Mouse (Mus musculus): ENCODE results near the gene Ncapd2.
A peak's percentile ranks its signal among the peaks of the same experiment; 100 is the strongest.

Ncapd2 gene

GRCm38 (mm10) chr6:125148251-125148925 is 43.1 kb downstream of the Ncapd2 start:
- DNase-seq (ENCODE audit: low spot score in 2 of 2) = no peak

GRCm38 (mm10) chr6:125147329-125147728 is 44.2 kb downstream of the Ncapd2 start:
- DNase-seq (ENCODE audit: low spot score in 2 of 2) = no peak

DNA sequence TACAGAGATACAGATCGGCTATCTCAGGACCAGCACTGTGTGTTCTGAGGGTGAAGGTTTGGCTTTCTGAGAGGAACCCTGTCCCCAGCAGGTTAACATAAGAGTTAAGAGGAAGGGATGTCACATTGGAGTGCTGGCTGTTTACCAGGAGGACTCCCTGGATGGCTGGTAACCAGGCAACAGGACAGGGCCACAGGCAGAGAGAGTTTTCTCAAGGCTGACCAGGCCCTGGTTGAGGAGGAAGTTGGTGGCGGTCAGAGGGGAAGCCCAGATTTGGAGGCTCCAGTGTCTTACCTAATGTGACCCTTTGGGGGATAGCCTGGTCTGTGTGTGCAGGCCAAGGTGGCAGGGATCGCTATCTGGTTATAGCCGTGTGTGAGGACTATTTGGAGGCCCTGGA is 44.7 kb downstream of the Ncapd2 start:
- DNase-seq (ENCODE audit: low spot score in 2 of 2) = no peak

GRCm38 (mm10) chr6:125146148-125146547 is 45.4 kb downstream of the Ncapd2 start:
- DNase-seq (ENCODE audit: low spot score in 2 of 2) = no peak

DNA sequence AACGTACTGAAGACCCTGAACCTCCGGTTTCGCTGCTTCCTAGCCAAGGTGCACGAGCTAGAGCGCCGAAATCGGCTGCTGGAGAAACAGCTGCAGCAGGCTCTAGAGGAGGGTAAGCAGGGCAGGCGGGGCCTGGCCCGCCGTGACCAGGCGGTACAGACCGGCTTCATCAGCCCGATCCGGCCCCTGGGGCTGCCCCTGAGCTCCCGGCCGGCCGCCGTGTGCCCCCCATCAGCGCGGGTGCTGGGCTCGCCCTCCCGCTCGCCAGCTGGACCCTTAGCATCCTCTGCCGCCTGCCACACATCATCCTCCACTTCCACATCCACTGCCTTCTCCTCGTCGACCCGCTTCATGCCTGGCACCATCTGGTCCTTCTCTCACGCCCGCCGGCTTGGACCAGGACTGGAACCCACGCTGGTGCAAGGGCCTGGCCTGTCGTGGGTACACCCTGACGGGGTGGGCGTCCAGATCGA is 46.0 kb downstream of the Ncapd2 start:
- DNase-seq (ENCODE audit: low spot score in 2 of 2) = peak in 1 of 2 experiments; percentile 32

- DNase-seq (ENCODE audit: low spot score in 2 of 2) = peak; percentile 75 to 82
Measured at GRCm38 (mm10) chr6:125145001-125145400, 46.5 kb downstream of the Ncapd2 start, which contains the start of gene Iffo1. Iffo1 (plus strand) TSS chr6:125145241.

DNA sequence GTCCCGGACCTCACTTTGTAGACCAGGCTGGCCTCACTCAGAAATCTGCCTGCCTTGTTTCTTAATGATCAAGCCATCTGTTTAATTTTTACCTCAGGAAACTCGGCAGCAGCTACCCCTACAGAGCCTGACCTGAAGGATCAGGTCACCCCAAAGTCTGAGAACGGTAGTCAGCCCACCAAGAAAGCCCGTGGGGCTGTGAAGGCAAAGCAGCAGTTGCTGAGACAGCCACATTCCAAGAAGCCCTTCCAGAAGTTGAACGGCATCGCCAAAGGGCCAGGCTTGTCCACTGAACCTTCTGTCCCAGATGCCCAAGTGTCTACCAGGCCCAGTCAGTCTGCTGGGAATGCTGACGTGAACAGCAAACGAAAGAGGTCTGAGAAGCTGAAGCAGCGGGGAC is 47.6 kb downstream of the Ncapd2 start:
- DNase-seq (ENCODE audit: low spot score in 2 of 2) = no peak

- DNase-seq (ENCODE audit: low spot score in 2 of 2) = no peak
Measured at GRCm38 (mm10) chr6:125143128-125143527, 48.4 kb downstream of the Ncapd2 start.

GRCm38 (mm10) chr6:125142436-125142835 is 49.1 kb downstream of the Ncapd2 start:
- DNase-seq (ENCODE audit: low spot score in 2 of 2) = no peak

DNA sequence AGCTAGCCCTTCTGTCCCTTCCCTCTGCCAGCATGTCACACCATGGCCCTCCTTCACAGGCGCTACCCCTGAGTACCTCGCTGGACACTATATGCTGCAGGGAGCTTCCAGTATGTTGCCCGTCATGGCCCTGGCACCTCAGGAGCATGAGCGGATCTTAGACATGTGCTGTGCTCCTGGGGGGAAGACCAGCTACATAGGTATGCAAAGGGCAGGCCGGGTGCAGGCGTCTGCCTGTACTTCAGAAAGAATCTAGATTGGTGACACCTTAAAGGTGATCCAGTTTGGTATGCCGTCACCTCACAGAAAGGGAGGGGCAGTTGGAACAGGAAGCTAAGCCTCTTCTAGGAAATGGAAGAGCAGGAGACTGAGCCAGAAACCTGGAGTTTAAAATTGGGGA is 51.8 kb downstream of the Ncapd2 start:
- DNase-seq (ENCODE audit: low spot score in 2 of 2) = no peak

- DNase-seq (ENCODE audit: low spot score in 2 of 2) = peak in 1 of 2 experiments; percentile 71
Measured at GRCm38 (mm10) chr6:125137002-125137671, 54.4 kb downstream of the Ncapd2 start.

DNA sequence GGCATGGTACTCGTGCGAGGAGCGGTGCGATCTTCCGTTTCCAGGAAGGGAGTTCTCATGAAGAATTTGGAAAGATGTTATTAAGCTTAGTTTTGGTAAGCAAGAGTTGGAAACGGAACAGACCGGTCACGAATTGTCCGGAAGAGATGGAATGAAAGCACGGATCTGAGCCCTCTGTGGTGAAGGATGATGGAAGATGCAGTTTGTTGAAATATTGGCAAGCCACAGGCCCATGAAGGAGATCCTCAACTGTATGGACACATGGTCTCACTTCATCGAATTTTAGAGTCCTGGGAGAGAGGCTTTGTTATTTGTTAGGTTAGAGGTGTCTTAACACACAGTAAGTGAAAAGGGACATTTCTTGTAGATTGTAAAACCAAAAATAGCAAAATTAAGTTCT is 59.0 kb downstream of the Ncapd2 start:
- no peak for DNase-seq (ENCODE audit: low spot score in 2 of 2)

DNA sequence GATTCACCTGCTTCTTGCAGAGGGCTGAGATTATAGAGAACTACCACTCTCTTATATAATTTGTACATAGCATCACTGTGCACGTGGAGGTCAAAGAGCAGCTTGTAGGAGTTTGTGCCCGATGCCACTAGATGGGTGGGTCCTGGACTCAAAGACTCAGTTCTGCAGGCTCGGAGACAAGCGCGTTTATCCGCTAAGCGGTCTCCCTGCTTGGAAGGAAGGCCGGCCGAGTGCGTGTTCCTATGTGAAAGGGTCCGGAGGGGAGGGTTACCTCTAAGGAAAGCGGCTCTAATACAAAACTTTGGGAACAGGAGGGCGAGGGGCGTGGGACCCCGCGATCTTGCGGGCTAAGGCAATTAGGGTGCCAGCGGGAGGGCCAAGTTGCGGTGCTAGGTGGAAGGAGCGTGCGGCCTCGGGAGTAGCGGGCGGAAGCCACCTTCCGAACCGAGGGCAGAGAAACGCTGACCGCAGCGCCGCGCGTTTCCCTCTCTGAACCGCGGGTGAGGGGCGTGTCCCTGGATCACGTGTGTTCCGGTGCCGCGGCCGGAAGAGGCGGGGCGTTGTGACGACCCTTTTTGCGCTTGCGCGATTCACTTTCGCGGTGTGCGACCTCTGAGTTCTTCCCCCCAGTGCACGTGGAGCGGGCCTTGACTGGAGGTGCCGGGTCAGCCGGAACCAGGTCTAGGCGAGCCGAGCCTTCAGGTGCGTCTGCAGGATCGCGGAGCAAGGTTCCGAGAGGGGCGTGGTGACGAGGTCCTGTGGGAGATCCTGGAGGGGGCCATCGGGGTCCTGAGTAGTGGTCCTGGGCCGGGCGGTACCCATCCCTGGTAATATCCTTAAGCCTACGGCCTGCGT is 60.0 kb downstream of the Ncapd2 start, which contains the start of gene Nop2:
Gene Nop2, plus strand, starts transcription at position 608 of the 855 bp plus-strand sequence.
- DNase-seq (ENCODE audit: low spot score in 2 of 2) = peak; percentile 75 to 88

GRCm38 (mm10) chr6:125129710-125130402 is 61.6 kb downstream of the Ncapd2 start:
- DNase-seq (ENCODE audit: low spot score in 2 of 2) = no peak

GRCm38 (mm10) chr6:125128724-125129123 is 62.8 kb downstream of the Ncapd2 start:
- DNase-seq (ENCODE audit: low spot score in 2 of 2) = no peak

DNA sequence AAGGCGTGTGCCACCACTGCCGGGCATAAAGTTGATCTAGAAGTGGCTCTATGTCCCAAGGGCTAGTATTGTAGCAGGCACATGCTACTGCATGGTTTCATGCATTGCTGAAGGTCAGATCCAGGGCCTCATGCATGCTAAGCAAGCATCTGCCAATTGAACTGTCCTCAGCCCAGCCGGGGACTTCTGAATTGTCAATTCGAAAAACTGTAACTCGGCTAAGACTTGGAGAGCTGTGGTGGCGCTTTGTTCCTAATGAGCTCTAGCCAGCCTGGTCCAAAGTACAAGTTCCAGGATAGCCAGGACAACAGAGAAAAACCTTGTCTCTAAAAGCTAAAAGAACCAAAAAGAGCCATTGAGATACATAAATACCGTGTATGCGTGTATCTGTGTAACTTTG is 72.1 kb downstream of the Ncapd2 start:
- DNase-seq (ENCODE audit: low spot score in 2 of 2) = no peak

Measured in thymus, postnatal 10 days (tissue).